Mouse (Mus musculus) testis, adult 2 months (tissue): Measurements from ENCODE around the gene Hsf4.

Experiments
- CTCF ChIP-seq: fragments of 200-500 bp; IDR thresholded peaks from 2 replicates; pipeline ENCODE4 v1.5.1; 2012; ENCODE audit warnings: low read depth, mild to moderate bottlenecking, inconsistent platforms, low read length, moderate library complexity; ENCODE audit not compliant: control insufficient read depth, insufficient read depth, insufficient replicate concordance
- POLR2A ChIP-seq: fragments of 200-500 bp; IDR thresholded peaks from 2 replicates; pipeline ENCODE4 v1.6.1; 2012; ENCODE audit warnings: low read depth, mild to moderate bottlenecking, inconsistent platforms, low read length, moderate library complexity; ENCODE audit not compliant: control insufficient read depth

GRCm38 (mm10) chr8:105309142-105309847 lies 39.7 kb downstream of the Hsf4 start:
- TF ChIP-seq CTCF (no peak), POLR2A (no peak)
